ENCODE assay signal across 22 mouse cellular contexts in the genomic region with DNA sequence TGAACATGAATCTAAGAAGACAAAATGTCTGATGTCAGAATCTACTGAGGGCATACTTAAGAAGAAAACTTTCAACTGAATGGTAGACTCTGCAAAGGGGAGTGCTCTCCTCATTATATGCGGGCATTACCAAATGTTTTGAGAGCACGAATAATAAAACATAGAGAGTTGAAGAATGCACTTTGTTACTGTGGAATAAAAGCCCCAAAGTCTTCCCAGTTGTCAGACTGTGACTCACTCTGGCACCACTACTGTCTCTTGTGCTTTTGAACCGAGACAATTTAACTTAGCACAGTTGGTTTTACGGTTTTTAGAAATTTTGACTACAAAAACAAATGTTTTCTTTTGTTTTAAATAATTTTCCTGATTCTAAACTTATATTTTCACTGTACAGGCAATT.
DNase-seq lines count a peak whose midpoint lies in the region; ATAC-seq and TF ChIP-seq lines count a peak whose summit lies in the region.
"Had no signal": no experiment of that assay in that cellular context is flagged by ENCODE, and none has a peak within 500 bp of the region (broad histone marks: within the 10 kb centered on the region; RNA-seq: fewer than 3 reads in every experiment).

No protein-coding gene starts in this region.

- WGBS in hindbrain, postnatal 0 days, result 73% methylated on average over 4 of the region's 4 CpGs

- H3K4me1 ChIP-seq in hindbrain, postnatal 0 days (ENCODE audit: insufficient read depth, low read length), result no peaks in the 10 kb centered on the region
- H3K4me1 ChIP-seq: embryonic facial prominence, embryonic 10.5 days; embryonic facial prominence, embryonic 12.5 days; forebrain, embryonic 13.5 days; forebrain, embryonic 15.5 days had no signal

- DNase-seq in layer of hippocampus, adult 2 months (ENCODE audit: low spot score in 2 of 2), result no peak
- DNase-seq in layer of hippocampus, postnatal 14 days (ENCODE audit: low spot score in 2 of 2), result no peak
- peak; percentile 59 for DNase-seq in Muller cell, postnatal 12 days (ENCODE audit: inconsistent ontology term)
- DNase-seq in brain, adult 2 months (ENCODE audit: low read depth, low spot score), result peak; percentile 75
- DNase-seq in spleen, postnatal 14 days (ENCODE audit: low spot score in 2 of 2), result no peak
- DNase-seq in hindbrain, postnatal 0 days (ENCODE audit: low spot score), result no peak
- DNase-seq: adrenal gland, adult 2 months; adrenal gland, postnatal 10 days; adrenal gland, postnatal 25 days; cerebellum, adult 11-12 months; cerebellum, adult 2 months; cerebellum, adult 9-10 months; cerebellum, postnatal 10 days; cerebellum, postnatal 25 days; forebrain, postnatal 0 days had no signal

- H3K27ac ChIP-seq in layer of hippocampus, adult 2 months, result peak overlapping the region; percentile 43
- H3K27ac ChIP-seq in hindbrain, postnatal 0 days, result no peak overlapping the region
- H3K27ac ChIP-seq: embryonic facial prominence, embryonic 10.5 days; embryonic facial prominence, embryonic 12.5 days; forebrain, embryonic 13.5 days; forebrain, embryonic 15.5 days had no signal

- no peak overlapping the region for H3K9ac ChIP-seq in hindbrain, postnatal 0 days (replicated peaks; ENCODE audit: low read length)
- H3K9ac ChIP-seq: embryonic facial prominence, embryonic 12.5 days; forebrain, embryonic 13.5 days; forebrain, embryonic 15.5 days; forebrain, postnatal 0 days had no signal

- no peak overlapping the region for H3K4me2 ChIP-seq in hindbrain, postnatal 0 days (ENCODE audit: low read depth, low read length)
- H3K4me2 ChIP-seq: embryonic facial prominence, embryonic 12.5 days; forebrain, embryonic 13.5 days; forebrain, embryonic 15.5 days had no signal

- H3K36me3 ChIP-seq in hindbrain, postnatal 0 days (ENCODE audit: insufficient read depth, low read length), result no peaks in the 10 kb centered on the region
- H3K36me3 ChIP-seq: embryonic facial prominence, embryonic 10.5 days; embryonic facial prominence, embryonic 12.5 days; forebrain, embryonic 15.5 days; G1E had no signal

- no peaks in the 10 kb centered on the region for H3K9me3 ChIP-seq in hindbrain, postnatal 0 days (ENCODE audit: low read length)
- H3K9me3 ChIP-seq: embryonic facial prominence, embryonic 10.5 days; embryonic facial prominence, embryonic 12.5 days; forebrain, embryonic 13.5 days; forebrain, embryonic 15.5 days; G1E had no signal

- no peak for ATAC-seq in hindbrain, postnatal 0 days
- ATAC-seq: CD4-positive, CD25-positive, alpha-beta regulatory T cell, adult 4 months; forebrain, embryonic 13.5 days; forebrain, embryonic 15.5 days; forebrain, postnatal 0 days had no signal

- no peak overlapping the region for H3K4me3 ChIP-seq in layer of hippocampus, adult 2 months
- no peak overlapping the region for H3K4me3 ChIP-seq in hindbrain, postnatal 0 days (ENCODE audit: low read length)
- H3K4me3 ChIP-seq: embryonic facial prominence, embryonic 10.5 days; embryonic facial prominence, embryonic 12.5 days; forebrain, embryonic 13.5 days; forebrain, embryonic 15.5 days had no signal

- TF ChIP-seq CTCF in layer of hippocampus, adult 2 months (conservative IDR thresholded peaks at IDR 0.05), result no peak
- no peak for TF ChIP-seq CTCF in hindbrain, postnatal 0 days (IDR thresholded peaks at IDR 0.05; ENCODE audit: low read depth)

- H3K27me3 ChIP-seq in hindbrain, postnatal 0 days (ENCODE audit: insufficient read depth, low read length), result no peaks in the 10 kb centered on the region
- H3K27me3 ChIP-seq: CH12.LX; embryonic facial prominence, embryonic 12.5 days; forebrain, embryonic 13.5 days; forebrain, embryonic 15.5 days had no signal

Comparison
In these comparisons a context has a peak if more than half of its experiments do, and no peak if none do; other contexts are left out.
1. DNase-seq: peak in Muller cell, postnatal 12 days (single experiment) and brain, adult 2 months (single experiment); none in layer of hippocampus, adult 2 months (0 of 2), layer of hippocampus, postnatal 14 days (0 of 2), spleen, postnatal 14 days (0 of 2) and hindbrain, postnatal 0 days (single experiment).